ENCODE assay signal across 29 mouse cellular contexts in genomic region chr17:86852591-86853031, GRCm38 (mm10).
DNase-seq lines count a peak whose midpoint lies in the region; ATAC-seq and TF ChIP-seq lines count a peak whose summit lies in the region.
"Had no signal": no experiment of that assay in that cellular context is flagged by ENCODE, and none has a peak within 500 bp of the region (broad histone marks: within the 10 kb centered on the region; RNA-seq: fewer than 3 reads in every experiment).

No protein-coding gene starts in this region.

- peak; percentile 33; the same call in 1 of the 2 replicates for TF ChIP-seq POLR2A in CH12.LX (IDR thresholded peaks at IDR 0.05; ENCODE audit: low read depth, low read length)

- no peaks in the 10 kb centered on the region for H3K79me2 ChIP-seq in CH12.LX (replicated peaks; ENCODE audit: control insufficient read depth, extremely low read depth, insufficient read depth, poor library complexity, severe bottlenecking)

- 80% methylated on average over 13 of the region's 13 CpGs for WGBS in limb, embryonic 11.5 days
- WGBS in limb, embryonic 10.5 days = 83% methylated on average over 13 of the region's 13 CpGs
- 80% methylated on average over 13 of the region's 13 CpGs for WGBS in embryonic facial prominence, embryonic 10.5 days
- 64% methylated on average over 13 of the region's 13 CpGs for WGBS in hindbrain, postnatal 0 days

- in situ Hi-C loops in CH12.LX (cut with MboI; ENCODE audit: low pct_ligation_motif_present, low pct_unique_long_range_greater_than_20kb, low sequenced_read_pairs) = no loop called here

- DNase-seq in limb, embryonic 11.5 days (ENCODE audit: low spot score) = peak; percentile 14
- DNase-seq in limb, embryonic 10.5 days (ENCODE audit: low spot score) = no peak
- DNase-seq in CH12.LX (ENCODE audit: extremely low read depth) (peak; percentile 95), ZHBTc4 (ENCODE audit: low read depth, low spot score) (peak; percentile 60)
- DNase-seq in embryonic facial prominence, embryonic 10.5 days (ENCODE audit: low spot score) = no peak
- no peak for DNase-seq in hindbrain, postnatal 0 days (ENCODE audit: low spot score)
- no peak for DNase-seq in frontal cortex, postnatal 36 days (ENCODE audit: low spot score in 2 of 2)
- DNase-seq: adrenal gland, postnatal 14 days; B cell, adult 2 months; cerebellum, adult 11 months; cerebellum, adult 8-10 months; cerebellum, postnatal 10 days; gastrocnemius, postnatal 10 days; gastrocnemius, postnatal 36 days; heart, postnatal 10 days; heart, postnatal 36 days; kidney, adult 11 months; kidney, adult 8-10 months had no signal

- no peak overlapping the region for H3K4me2 ChIP-seq in limb, embryonic 11.5 days (ENCODE audit: low read depth, severe bottlenecking)
- peak overlapping the region; percentile 85; the same call in 1 of the 2 replicates for H3K4me2 ChIP-seq in CH12.LX (ENCODE audit: insufficient read depth, low read depth, poor library complexity, severe bottlenecking)
- H3K4me2 ChIP-seq in hindbrain, postnatal 0 days (ENCODE audit: low read depth, low read length) = no peak overlapping the region
- H3K4me2 ChIP-seq: embryonic facial prominence, embryonic 12.5 days; embryonic facial prominence, embryonic 15.5 days; forebrain, embryonic 15.5 days; heart, embryonic 12.5 days; heart, embryonic 15.5 days; hindbrain, embryonic 13.5 days; intestine, embryonic 15.5 days; kidney, embryonic 15.5 days had no signal

- no peak for TF ChIP-seq RAD21 in CH12.LX (IDR thresholded peaks at IDR 0.05; ENCODE audit: low read depth, low read length)

- no peaks in the 10 kb centered on the region for H3K27me3 ChIP-seq in limb, embryonic 11.5 days (ENCODE audit: control insufficient read depth, insufficient read depth, low read length)
- H3K27me3 ChIP-seq in limb, embryonic 10.5 days (ENCODE audit: low read depth, poor library complexity, severe bottlenecking) = no peaks in the 10 kb centered on the region
- peaks cover 4% of the 10 kb centered on the region for H3K27me3 ChIP-seq in CH12.LX (replicated peaks)
- 0 out of 2 replicates have a peak, but pooled peaks cover 3% of the 10 kb centered on the region for H3K27me3 ChIP-seq in embryonic facial prominence, embryonic 10.5 days (replicated peaks; ENCODE audit: low read depth, poor library complexity, severe bottlenecking)
- no peaks in the 10 kb centered on the region for H3K27me3 ChIP-seq in hindbrain, postnatal 0 days (ENCODE audit: insufficient read depth, low read length)
- H3K27me3 ChIP-seq: embryonic facial prominence, embryonic 12.5 days; embryonic facial prominence, embryonic 15.5 days; forebrain, embryonic 15.5 days; heart, embryonic 12.5 days; heart, embryonic 15.5 days; hindbrain, embryonic 13.5 days; intestine, embryonic 15.5 days; kidney, embryonic 15.5 days had no signal

- H3K27ac ChIP-seq in limb, embryonic 11.5 days (replicated peaks; ENCODE audit: low read depth, low read length) = no peak overlapping the region
- H3K27ac ChIP-seq in limb, embryonic 10.5 days = no peak overlapping the region
- peak overlapping the region; percentile 95; the same call in 1 of the 2 replicates for H3K27ac ChIP-seq in CH12.LX (ENCODE audit: insufficient read depth, low read depth)
- no peak overlapping the region for H3K27ac ChIP-seq in embryonic facial prominence, embryonic 10.5 days (replicated peaks)
- no peak overlapping the region for H3K27ac ChIP-seq in hindbrain, postnatal 0 days
- H3K27ac ChIP-seq: embryonic facial prominence, embryonic 12.5 days; embryonic facial prominence, embryonic 15.5 days; forebrain, embryonic 15.5 days; heart, embryonic 15.5 days; hindbrain, embryonic 10.5 days; hindbrain, embryonic 13.5 days; intestine, embryonic 15.5 days; kidney, embryonic 15.5 days had no signal

- H3K9me3 ChIP-seq in limb, embryonic 11.5 days (ENCODE audit: control insufficient read depth, low read length) = no peaks in the 10 kb centered on the region
- no peaks in the 10 kb centered on the region for H3K9me3 ChIP-seq in limb, embryonic 10.5 days (replicated peaks)
- H3K9me3 ChIP-seq in CH12.LX (replicated peaks; ENCODE audit: low read length) = no peaks in the 10 kb centered on the region
- no peaks in the 10 kb centered on the region for H3K9me3 ChIP-seq in embryonic facial prominence, embryonic 10.5 days
- no peaks in the 10 kb centered on the region for H3K9me3 ChIP-seq in hindbrain, postnatal 0 days (ENCODE audit: low read length)
- H3K9me3 ChIP-seq: embryonic facial prominence, embryonic 12.5 days; embryonic facial prominence, embryonic 15.5 days; forebrain, embryonic 15.5 days; heart, embryonic 12.5 days; heart, embryonic 15.5 days; hindbrain, embryonic 10.5 days; hindbrain, embryonic 13.5 days; intestine, embryonic 15.5 days; kidney, embryonic 15.5 days had no signal

- TF ChIP-seq EP300 in CH12.LX (IDR thresholded peaks at IDR 0.05; ENCODE audit: low read length) = peak; percentile 93

- dilution Hi-C loops in CH12.LX (cut with MboI; ENCODE audit: extremely low pct_ligation_motif_present, extremely low pct_unique_long_range_greater_than_20kb, low sequenced_read_pairs) = no loop called here

- H3K36me3 ChIP-seq in limb, embryonic 11.5 days (ENCODE audit: control insufficient read depth, insufficient read depth, low read length) = no peaks in the 10 kb centered on the region
- no peaks in the 10 kb centered on the region for H3K36me3 ChIP-seq in limb, embryonic 10.5 days
- H3K36me3 ChIP-seq in CH12.LX (replicated peaks in 1 of 2; ENCODE audit: control insufficient read depth in 1 of 2, insufficient read depth in 1 of 2, low read length in 1 of 2) = no peaks in the 10 kb centered on the region
- no peaks in the 10 kb centered on the region for H3K36me3 ChIP-seq in embryonic facial prominence, embryonic 10.5 days (replicated peaks)
- H3K36me3 ChIP-seq in hindbrain, postnatal 0 days (ENCODE audit: insufficient read depth, low read length) = no peaks in the 10 kb centered on the region
- H3K36me3 ChIP-seq: embryonic facial prominence, embryonic 12.5 days; embryonic facial prominence, embryonic 15.5 days; forebrain, embryonic 15.5 days; heart, embryonic 12.5 days; heart, embryonic 15.5 days; hindbrain, embryonic 10.5 days; hindbrain, embryonic 13.5 days; intestine, embryonic 15.5 days; kidney, embryonic 15.5 days had no signal

- no peak for TF ChIP-seq CTCF in CH12.LX (conservative IDR thresholded peaks at IDR 0.05 in 1 of 2, IDR thresholded peaks at IDR 0.05 in 1 of 2; ENCODE audit: low read depth in 2 of 2, low read length in 2 of 2)
- TF ChIP-seq CTCF in hindbrain, postnatal 0 days (IDR thresholded peaks at IDR 0.05; ENCODE audit: low read depth) = no peak

- H3K4me1 ChIP-seq in limb, embryonic 11.5 days (ENCODE audit: control insufficient read depth, insufficient read depth, low read length) = no peaks in the 10 kb centered on the region
- peaks cover 5% of the 10 kb centered on the region; the same call in 1 of the 2 replicates for H3K4me1 ChIP-seq in limb, embryonic 10.5 days
- H3K4me1 ChIP-seq in CH12.LX (ENCODE audit: control insufficient read depth in 1 of 2, insufficient read depth in 2 of 2) = peaks cover 12 to 30% of the 10 kb centered on the region in 2 experiments
- peaks cover 4% of the 10 kb centered on the region; the same call in 1 of the 2 replicates for H3K4me1 ChIP-seq in embryonic facial prominence, embryonic 10.5 days
- H3K4me1 ChIP-seq in hindbrain, postnatal 0 days (ENCODE audit: insufficient read depth, low read length) = no peaks in the 10 kb centered on the region
- H3K4me1 ChIP-seq: embryonic facial prominence, embryonic 12.5 days; embryonic facial prominence, embryonic 15.5 days; forebrain, embryonic 15.5 days; heart, embryonic 15.5 days; hindbrain, embryonic 13.5 days; intestine, embryonic 15.5 days; kidney, embryonic 15.5 days had no signal

- H3K4me3 ChIP-seq in limb, embryonic 11.5 days (ENCODE audit: low read depth, low read length) = no peak overlapping the region
- no peak overlapping the region for H3K4me3 ChIP-seq in limb, embryonic 10.5 days
- no peak overlapping the region for H3K4me3 ChIP-seq in CH12.LX (replicated peaks in 1 of 3; ENCODE audit: low read depth in 2 of 3, low read length in 2 of 3, poor library complexity in 1 of 3)
- H3K4me3 ChIP-seq in embryonic facial prominence, embryonic 10.5 days = no peak overlapping the region
- H3K4me3 ChIP-seq in hindbrain, postnatal 0 days (ENCODE audit: low read length) = no peak overlapping the region
- H3K4me3 ChIP-seq: embryonic facial prominence, embryonic 12.5 days; embryonic facial prominence, embryonic 15.5 days; forebrain, embryonic 15.5 days; heart, embryonic 12.5 days; heart, embryonic 15.5 days; hindbrain, embryonic 10.5 days; hindbrain, embryonic 13.5 days; intestine, embryonic 15.5 days; kidney, embryonic 15.5 days had no signal

- ATAC-seq in limb, embryonic 11.5 days (ENCODE audit: insufficient number of reproducible peaks, low FRiP score, low TSS enrichment, low read depth) = no peak
- ATAC-seq in inflammation-experienced regulatory T-cells, adult 6 months = peak; percentile 87
- ATAC-seq in hindbrain, postnatal 0 days = no peak
- ATAC-seq: forebrain, embryonic 15.5 days; hindbrain, embryonic 16.5 days; intestine, embryonic 15.5 days had no signal

- H3K9ac ChIP-seq in limb, embryonic 11.5 days (ENCODE audit: low read length) = no peak overlapping the region
- peak overlapping the region; percentile 64; the same call in 1 of the 2 replicates for H3K9ac ChIP-seq in CH12.LX (ENCODE audit: insufficient read depth, low read depth)
- no peak overlapping the region for H3K9ac ChIP-seq in hindbrain, postnatal 0 days (replicated peaks; ENCODE audit: low read length)
- H3K9ac ChIP-seq: embryonic facial prominence, embryonic 12.5 days; embryonic facial prominence, embryonic 15.5 days; forebrain, embryonic 15.5 days; heart, embryonic 12.5 days; heart, embryonic 15.5 days; hindbrain, embryonic 13.5 days; intestine, embryonic 15.5 days; kidney, embryonic 15.5 days had no signal

TF ChIP-seq in CH12.LX, 34 proteins besides CTCF, POLR2A, EP300 and RAD21 (continues in another document):
- TF ChIP-seq CHD1 (IDR thresholded peaks at IDR 0.05; ENCODE audit: low read depth, low read length) = peak; percentile 66; the same call in 1 of the 2 replicates
- TF ChIP-seq MYC (IDR thresholded peaks at IDR 0.05; ENCODE audit: low read depth, low read length) = peak; percentile 52
- 0 out of 2 replicates have a peak, but pooled peaks have one; percentile 19 for TF ChIP-seq RCOR1 (conservative IDR thresholded peaks at IDR 0.05; ENCODE audit: low read depth, low read length)
- 0 out of 2 replicates have a peak, but pooled peaks have one; percentile 44 for TF ChIP-seq SIN3A (IDR thresholded peaks at IDR 0.05; ENCODE audit: low read length)
- peak; percentile 78 for TF ChIP-seq JUN (IDR thresholded peaks at IDR 0.05; ENCODE audit: insufficient read depth, low read depth, low read length)
- TF ChIP-seq CHD2 (IDR thresholded peaks at IDR 0.05; ENCODE audit: low read length) = peak; percentile 86
- no peak for TF ChIP-seq ZNF384 (IDR thresholded peaks at IDR 0.05; ENCODE audit: low read depth, low read length)
- TF ChIP-seq UBTF (IDR thresholded peaks at IDR 0.05; ENCODE audit: low read depth, low read length) = no peak
- no peak; the same call in 1 of the 2 replicates for TF ChIP-seq MAFK (IDR thresholded peaks at IDR 0.05; ENCODE audit: insufficient replicate concordance, low read length)
- peak; percentile 93 for TF ChIP-seq IRF4 (IDR thresholded peaks at IDR 0.05; ENCODE audit: low read depth, low read length)

Comparison
In these comparisons a context has a peak if more than half of its experiments do, and no peak if none do; other contexts are left out.
1. DNase-seq: peak in limb, embryonic 11.5 days (single experiment), CH12.LX (single experiment) and ZHBTc4 (single experiment); none in limb, embryonic 10.5 days (single experiment), embryonic facial prominence, embryonic 10.5 days (single experiment), hindbrain, postnatal 0 days (single experiment) and frontal cortex, postnatal 36 days (0 of 2).